Mouse (Mus musculus) ES-E14 (cell line): ENCODE data around the gene Dock10.

ENCODE experiments used
- CHD2 ChIP-seq: IDR thresholded peaks from 2 replicates; pipeline ENCODE4 v1.6.1; 2014; ENCODE audit warnings: mild to moderate bottlenecking, low read depth, low read length, inconsistent platforms
- ZNF384 ChIP-seq: IDR thresholded peaks from 2 replicates; pipeline ENCODE4 v1.6.1; 2012; ENCODE audit warnings: low read depth, low read length, inconsistent platforms

DNA sequence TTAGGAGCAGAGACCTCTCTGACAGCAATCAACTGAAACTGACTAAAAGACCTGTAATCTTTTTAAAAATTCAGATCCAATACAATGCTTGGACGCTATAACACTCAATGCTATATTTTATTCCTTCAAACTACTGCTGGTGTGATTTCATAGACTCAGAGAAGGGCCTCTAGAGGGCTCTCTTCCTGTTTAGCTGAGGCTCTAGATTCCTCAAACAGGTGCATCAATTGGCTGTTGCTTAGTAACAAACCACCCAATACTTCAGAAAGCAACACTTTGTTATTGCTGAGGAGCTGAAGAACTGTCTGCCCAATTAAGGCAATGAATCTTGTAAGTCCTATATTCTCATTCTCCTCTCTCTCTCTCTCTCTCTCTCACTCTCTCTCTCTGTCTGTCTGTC lies 30.1 kb downstream of the Dock10 start:
- TF ChIP-seq CHD2 (no peak), ZNF384 (no peak)
